Mouse (Mus musculus) megakaryocyte, embryonic 14.5 days (primary cell): ENCODE measurements around the gene Pef1.

ENCODE experiments used
- FLI1 ChIP-seq: IDR thresholded peaks from 2 replicates; pipeline ENCODE4 v1.6.1; 2012; ENCODE audit warnings: low read length, inconsistent platforms, mixed read lengths
- GATA1 ChIP-seq: IDR thresholded peaks from 3 replicates; pipeline ENCODE4 v1.6.1; 2012; ENCODE audit warnings: mixed read lengths, low read length, inconsistent platforms, borderline replicate concordance

- TF ChIP-seq GATA1: no peak
- TF ChIP-seq FLI1: no peak
Measured at GRCm38 (mm10) chr4:130103632-130104031, 1.3 kb downstream of the Pef1 start.
